Mouse (Mus musculus) frontal cortex, adult (tissue): ENCODE data around the gene Lyz1.
"Not testable (repeated sequence)": the region's sequence is repeated elsewhere in the genome, so short reads cannot be mapped to it uniquely, and the experiment has no call there.

ENCODE experiments used
- ATAC-seq: cut with Nextera tagmentation; 2 replicates; pipeline ENCODE4 v1.9.2; 2017; ENCODE audit warnings: mild to moderate bottlenecking, moderate library complexity, mixed read lengths; ENCODE audit not compliant: low TSS enrichment

Lyz1 gene

DNA sequence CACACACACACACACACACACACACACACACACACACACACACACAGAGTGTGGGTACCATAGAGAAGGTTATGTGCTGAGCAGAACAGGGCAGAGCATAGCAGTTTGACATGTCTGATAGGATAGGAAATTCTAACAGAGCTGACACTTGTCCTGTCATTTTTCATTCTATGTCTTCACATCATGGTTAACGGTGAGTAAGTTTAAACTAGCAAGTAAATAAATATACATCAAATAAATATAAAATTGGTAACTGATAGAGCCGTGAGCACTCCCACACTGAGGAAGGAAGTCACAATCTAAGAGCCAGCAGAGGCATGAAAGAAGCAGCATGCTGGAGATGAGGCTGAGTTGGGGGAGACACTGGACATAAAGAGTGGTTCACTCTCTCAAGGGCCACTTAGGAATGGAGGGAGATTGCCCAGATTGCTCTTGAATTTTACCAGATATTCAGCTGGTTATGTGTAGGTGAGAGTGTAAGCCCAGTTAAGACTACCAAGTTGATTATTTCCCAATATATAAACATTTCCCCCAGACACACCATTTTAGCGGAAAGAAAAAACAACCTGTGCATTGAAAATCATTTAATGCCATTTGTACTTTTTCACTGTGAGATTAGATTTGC, 5.3 kb downstream of the Lyz1 start:
- ATAC-seq, result no peak

- ATAC-seq, result no peak
Measured at GRCm38 (mm10) chr10:117286366-117286970, 6.2 kb downstream of the Lyz1 start.

- ATAC-seq, result not testable (repeated sequence)
Measured at GRCm38 (mm10) chr10:117285584-117285983, 7.1 kb downstream of the Lyz1 start.

DNA sequence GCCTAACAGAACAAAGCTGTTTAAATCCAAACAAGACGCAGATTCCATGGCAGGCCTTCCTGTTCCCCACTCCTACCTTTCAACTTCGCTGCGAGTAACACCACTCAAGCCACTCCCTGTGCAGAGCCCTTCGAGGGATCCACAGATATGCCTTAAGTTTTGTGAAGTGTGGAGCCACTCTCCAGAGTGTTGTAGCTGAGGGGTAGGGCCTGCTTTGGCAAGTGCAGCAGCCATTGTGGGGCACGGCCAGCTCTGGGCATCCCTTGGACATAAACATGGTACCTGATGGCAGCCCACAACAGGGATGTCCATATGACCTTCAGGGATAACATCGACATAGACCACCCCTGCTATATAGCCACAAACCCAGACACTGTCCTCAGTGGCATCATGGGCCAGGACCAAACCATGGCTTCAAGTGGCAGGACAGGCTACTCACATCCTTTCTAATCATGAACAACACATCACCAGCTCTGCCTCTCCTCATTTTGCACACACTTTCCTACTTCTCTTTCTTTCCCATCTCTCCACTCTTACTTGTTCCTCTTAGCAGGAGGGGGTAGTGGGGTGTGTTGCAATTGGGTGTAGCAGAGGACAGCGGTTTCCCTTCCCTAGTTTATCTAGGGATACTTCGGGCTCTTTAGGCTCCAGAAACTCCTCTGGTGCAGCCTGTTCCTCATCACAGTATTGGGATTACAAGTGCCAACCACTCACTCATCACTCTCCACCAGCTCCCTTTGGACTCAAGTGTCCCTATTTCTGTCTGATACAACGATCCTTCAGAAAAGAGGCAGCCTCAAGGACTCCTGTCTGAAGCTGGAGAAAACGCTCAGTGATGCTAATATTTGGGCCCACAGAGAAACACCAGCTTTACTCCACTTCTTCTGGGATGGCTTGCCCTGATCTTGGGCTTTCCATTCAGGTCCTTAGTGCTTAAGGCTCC, 7.8 kb downstream of the Lyz1 start:
- ATAC-seq, result no peak

GRCm38 (mm10) chr10:117283871-117284577, 8.6 kb downstream of the Lyz1 start:
- ATAC-seq, result no peak

DNA sequence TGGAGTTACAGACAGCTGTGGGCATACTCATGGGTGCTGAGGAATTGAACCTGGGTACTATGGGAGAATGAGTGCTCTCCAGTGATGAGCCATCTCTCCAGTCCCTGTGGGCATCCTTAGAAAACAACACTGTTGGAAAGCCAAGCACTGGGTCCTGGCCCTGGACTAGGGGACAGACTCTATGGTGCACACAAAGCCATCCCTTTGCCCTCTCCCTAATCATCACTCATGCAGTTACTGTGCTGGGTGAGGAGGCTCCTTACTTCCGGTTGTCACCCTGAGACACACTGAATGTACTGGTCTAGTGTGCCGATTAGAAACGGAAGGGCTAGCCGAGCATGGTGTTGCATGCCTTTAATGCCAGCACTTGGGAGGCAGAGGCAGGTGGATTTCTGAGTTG, 9.5 kb downstream of the Lyz1 start:
- not testable (repeated sequence) for ATAC-seq

- no peak for ATAC-seq
Measured at GRCm38 (mm10) chr10:117282551-117282950, 10.1 kb downstream of the Lyz1 start.

- no peak for ATAC-seq
Measured at GRCm38 (mm10) chr10:117282049-117282448, 10.6 kb downstream of the Lyz1 start, which contains the start of gene Lyz2. Lyz2 (minus strand) TSS chr10:117282321.

DNA sequence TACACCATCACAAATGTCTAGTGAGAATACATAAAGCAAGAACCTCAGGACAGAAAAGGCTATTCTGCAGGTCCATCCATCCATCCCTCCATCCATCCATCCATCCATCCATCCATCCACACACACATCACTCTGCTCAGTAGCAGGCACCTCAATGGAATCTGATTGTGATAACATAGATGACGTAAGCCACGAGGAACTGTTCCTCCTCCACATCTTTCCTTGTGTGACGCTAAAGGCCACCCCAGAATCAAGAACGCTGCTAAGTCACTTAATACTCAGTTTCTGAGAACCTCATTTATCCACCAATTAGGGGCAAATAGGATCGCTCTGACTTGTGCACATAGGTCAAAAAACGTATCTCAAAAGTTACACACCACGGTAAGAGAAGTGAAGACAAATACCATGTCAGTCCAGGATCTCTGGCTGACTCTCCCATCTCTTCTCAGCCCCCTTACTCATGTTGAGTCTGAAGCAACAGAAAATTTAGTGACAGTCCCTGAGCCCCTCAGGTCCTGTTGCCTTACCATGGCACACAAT, 11.2 kb downstream of the Lyz1 start:
- ATAC-seq, result no peak

DNA sequence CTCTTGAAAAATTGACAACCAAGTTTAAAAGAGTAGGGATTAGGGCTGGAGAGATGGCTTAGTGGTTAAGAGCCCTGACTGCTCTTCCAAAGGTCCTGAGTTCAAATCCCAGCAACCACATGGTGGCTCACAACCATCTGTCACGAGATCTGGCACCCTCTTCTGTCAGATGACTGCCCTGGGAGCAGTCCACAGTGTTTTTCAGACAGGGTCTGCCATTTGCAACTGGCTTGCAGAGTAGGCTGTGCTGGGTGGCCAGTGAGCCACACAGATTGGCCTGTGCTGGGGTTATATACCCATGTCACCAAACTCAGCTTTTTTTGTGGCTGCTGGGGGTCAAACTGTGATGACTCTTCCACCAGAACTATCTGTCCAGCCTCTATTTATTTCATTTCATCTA, 12.7 kb downstream of the Lyz1 start:
- ATAC-seq, result no peak

DNA sequence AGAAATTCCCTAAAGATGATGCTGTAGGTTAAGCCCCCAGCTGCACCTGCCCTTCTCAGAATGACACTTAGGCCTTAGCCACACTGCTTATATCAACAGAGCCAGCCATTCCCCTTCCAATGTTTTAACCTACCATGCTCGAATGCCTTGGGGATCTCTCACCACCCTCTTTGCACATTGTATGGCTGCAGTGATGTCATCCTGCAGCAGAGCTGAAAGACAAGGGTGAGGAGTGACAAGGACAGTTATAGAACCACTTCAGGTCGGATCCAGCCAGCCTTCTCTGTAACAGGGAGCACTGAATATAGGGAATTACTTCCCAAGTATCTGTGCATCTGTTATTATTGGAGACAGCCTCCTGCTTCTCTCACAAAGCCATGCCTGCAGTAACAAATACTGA, 14.2 kb downstream of the Lyz1 start:
- ATAC-seq, result peak; percentile 44

GRCm38 (mm10) chr10:117277779-117278178, 14.9 kb downstream of the Lyz1 start:
- ATAC-seq, result peak; percentile 2; the same call in 1 of the 2 replicates

DNA sequence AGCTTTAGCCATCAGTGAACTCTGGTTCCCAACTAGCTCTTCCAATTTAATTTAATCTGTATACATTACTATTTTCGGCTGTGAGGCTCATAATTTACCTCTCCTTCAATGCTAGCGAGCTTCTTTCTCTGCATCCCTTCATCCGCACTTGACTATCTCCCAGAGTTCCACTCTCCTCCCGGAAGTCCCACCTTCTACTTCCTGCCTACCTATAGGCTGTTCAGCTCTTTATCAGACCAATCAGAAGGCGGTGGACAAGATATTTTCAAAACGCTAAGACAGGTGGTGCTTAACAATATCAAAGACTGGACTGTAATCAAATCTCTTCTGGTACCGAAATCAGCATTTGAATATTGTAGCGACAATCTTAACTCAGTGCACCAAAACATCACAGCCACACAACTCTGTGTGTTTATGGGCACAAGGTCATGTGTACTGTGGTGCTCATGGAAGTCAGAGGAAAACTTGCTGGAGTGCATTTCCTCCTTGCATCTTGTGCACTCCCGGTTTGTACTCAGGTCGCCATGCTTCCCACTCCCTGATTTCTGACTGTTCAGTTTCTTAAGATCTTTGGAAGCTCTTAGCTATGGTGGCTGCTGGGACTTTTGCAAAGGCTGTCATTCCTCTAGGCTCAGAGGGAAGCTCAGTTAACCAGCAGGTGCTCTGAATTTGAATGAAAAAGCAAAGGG, 16.8 kb downstream of the Lyz1 start:
- ATAC-seq, result no peak

DNA sequence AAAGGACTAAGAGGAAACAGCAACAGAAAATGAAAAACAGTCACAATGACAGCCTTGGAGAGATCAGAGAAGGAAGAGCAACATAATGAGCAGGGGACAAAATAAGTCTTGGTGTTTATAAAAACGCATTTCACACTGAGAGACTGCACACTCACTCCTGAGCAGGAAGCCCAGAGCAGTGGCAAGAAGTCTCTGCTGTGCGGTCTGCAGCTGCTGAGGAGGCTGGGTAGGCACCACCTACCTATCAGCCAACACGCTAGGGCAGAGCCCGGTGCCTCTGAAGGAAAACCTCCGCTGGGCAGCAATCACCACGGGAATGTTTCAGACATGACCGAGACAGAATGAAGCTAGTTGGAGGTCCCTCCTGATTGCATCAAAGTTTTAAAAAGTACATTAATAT, 18.0 kb downstream of the Lyz1 start:
- ATAC-seq, result not testable (repeated sequence)

GRCm38 (mm10) chr10:117272023-117272422, 20.6 kb downstream of the Lyz1 start:
- ATAC-seq, result no peak

DNA sequence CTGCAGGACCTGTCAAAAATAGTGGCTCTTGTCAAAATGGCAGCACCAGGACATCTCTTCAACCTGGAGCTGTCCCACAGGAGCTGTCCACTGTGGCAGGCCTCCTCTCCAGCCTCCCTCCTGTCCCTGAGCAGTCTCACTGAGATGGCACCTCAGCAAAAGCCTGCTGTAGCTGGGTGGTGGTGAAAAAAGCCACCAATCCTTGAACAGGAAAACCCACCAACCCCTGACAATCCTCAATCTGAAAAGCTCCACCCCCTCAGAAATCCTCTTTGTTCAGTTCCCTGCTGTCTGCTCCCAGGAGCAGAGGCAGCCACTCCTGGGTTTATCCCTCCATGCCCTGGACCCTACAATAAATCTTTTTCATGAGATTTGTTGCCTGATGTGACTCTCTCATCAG, 32.8 kb downstream of the Lyz1 start:
- ATAC-seq, result no peak

- ATAC-seq, result no peak
Measured at GRCm38 (mm10) chr10:117238603-117239002, 54.1 kb downstream of the Lyz1 start, which contains the start of gene 9530003J23Rik. 9530003J23Rik (minus strand) TSS chr10:117238703.
